Mouse (Mus musculus) left cerebral cortex, postnatal 10 days (tissue): ENCODE measurements around the gene Mecr. TPM values are rescaled to one million over a fixed set of nuclear protein-coding genes. Genes with fewer than 3 reads are reported as not detected.
A peak's percentile ranks its signal among the peaks of the same experiment; 100 is the strongest.

Experiments
- DNase-seq, 2 experiments: peaks; one replicate each; pipeline ENCODE4 v3.0.0; 2021 to 2022; ENCODE audit warnings: low spot score in 2 of 2, mixed read lengths in 1 of 2; ENCODE audit errors: extremely low spot score in 1 of 2
- intact Hi-C: fragments of 180-260 bp; cut with DNase I; formaldehyde crosslinking; loops from one replicate; pipeline ENCODE4 v1.15.1; 2025
- total RNA-seq, 2 experiments: library from RNA; stranded (reverse); gene quantifications; 2 replicates each; pipeline ENCODE4 v1.2.3; 2021

Mecr gene
- total RNA-seq, 2 experiments from 2014 or later: 37.2 to 37.9 TPM

GRCm38 (mm10) chr4:131914891-131915469, 71.7 kb downstream of the Mecr start:
- peak in 1 of 2 experiments; percentile 49 for DNase-seq
- intact Hi-C loops: loop anchor here (5.0 kb wide), 2 partner anchors 57 to 162 kb away; partner anchors contain the start of gene Epb41

DNA sequence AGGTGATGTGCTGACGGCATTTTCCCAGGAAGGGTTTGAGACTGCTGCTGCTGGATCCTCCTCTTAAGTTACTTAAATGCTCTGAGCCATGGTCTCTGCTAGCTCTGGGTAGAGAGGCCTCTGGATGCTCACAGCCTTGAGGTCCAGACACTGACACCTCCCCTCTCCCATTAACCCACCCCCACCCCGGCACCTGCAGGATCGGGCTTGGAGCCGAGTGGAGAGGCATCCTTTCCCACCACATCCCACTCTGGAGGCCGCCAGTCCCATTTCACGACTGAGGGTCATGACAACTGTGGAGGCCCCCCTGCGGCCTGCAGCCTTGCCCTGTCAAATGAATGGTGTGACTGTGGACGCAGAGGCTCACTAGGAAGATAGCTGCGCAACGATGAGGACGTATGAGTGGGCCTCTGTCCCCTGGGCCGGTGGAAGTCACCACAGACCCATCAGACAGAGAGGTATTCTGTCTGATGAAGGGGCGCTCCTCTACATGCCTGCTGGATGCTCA, 72.6 kb downstream of the Mecr start:
- no peak for DNase-seq
- intact Hi-C loops: loop anchor here (5.0 kb wide), 2 partner anchors 56 to 161 kb away; partner anchors contain the start of gene Epb41

DNA sequence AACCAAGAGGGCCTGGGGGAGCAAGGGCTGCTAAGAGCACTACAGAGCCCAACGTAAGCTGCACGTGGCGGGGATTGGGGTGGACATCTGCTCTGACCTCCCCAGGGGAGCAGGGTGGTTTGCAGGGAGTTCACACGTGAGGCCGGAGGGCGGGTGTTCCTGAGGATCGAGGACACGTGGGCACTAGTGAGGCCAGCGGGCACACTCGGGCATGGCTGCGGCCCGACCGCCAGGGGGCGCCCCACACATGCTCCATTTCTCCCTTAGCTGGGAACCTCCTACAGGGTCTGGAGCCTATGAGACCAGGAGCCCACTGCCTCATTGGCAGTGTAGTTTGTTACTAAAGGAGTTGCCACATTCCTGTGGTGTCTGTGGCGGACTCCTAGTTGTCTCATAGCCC, 73.2 kb downstream of the Mecr start:
- peak; percentile 42 to 87 for DNase-seq
- intact Hi-C loops: loop anchor here (5.0 kb wide), 2 partner anchors 56 to 161 kb away; partner anchors contain the start of gene Epb41

GRCm38 (mm10) chr4:131917010-131917555, 73.8 kb downstream of the Mecr start:
- intact Hi-C loops: loop anchor here (5.0 kb wide), 2 partner anchors 55 to 160 kb away; partner anchors contain the start of gene Epb41
- no peak for DNase-seq

Other genes with a start within 250 kb of the Mecr start
- gene Ptpru, start 5.2 kb upstream of the Mecr start, total RNA-seq: 10 to 100 TPM; 81.6 to 89.3 TPM
- 10 to 100 TPM; 73.4 to 74.0 TPM for gene Srsf4, start 30.1 kb downstream of the Mecr start, total RNA-seq
- 1 to 10 TPM; 3.1 to 3.9 TPM for gene Tmem200b, start 78.3 kb downstream of the Mecr start, total RNA-seq
- gene Gm10300, start 231.2 kb downstream of the Mecr start, total RNA-seq: under 1 TPM in 1 of 2 experiments, not detected in 1; 0.15 TPM
- gene Epb41, start 231.9 kb downstream of the Mecr start, total RNA-seq: 10 to 100 TPM; 28.9 to 31.9 TPM